Mouse (Mus musculus): Measurements from ENCODE around the gene Eif4enif1. TPM values are rescaled to one million over a fixed set of nuclear protein-coding genes. Genes with fewer than 3 reads are reported as not detected.

Eif4enif1 gene
- total RNA-seq, 2 experiments from 2014 or later: 83.8 to 86.9 TPM

DNA sequence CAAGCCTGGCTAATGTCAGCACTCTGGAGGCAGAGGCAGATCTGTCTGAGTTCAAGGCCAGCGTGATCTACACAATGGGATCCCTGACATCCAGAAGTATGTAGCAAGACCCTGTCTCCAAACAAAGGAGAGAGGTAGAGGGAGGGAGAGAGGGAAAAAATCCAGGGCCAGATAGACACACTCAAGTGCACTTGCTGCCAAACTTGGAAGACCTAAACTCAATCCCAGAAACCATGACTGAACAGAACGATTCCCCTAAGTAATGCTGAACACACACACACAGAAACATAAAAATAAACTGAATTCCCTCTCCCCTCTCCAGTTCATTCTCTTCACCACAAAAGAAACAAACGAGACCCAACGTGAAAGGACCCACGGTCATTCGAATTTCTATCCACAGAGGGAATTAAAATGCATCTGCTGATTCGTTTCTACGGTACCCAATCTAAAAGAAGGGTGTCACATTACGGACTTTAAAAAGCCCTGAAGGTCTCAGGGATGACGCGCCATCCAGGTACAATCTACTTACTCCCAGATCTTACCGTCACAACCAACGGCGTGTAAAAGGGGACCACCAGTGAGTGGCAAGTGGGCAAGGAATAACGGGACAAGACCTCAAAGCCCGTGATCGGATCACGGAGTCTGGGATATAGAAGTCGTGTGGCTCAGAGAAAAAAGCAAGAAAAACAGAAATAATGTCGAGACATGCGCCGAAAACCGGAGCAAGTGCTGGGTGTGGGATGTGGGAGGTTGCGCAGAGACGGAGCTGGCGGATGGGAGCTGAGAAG lies 63.3 kb downstream of the Eif4enif1 start:
- DNase-seq (ENCODE audit: low spot score in 2 of 2): no peak

DNA sequence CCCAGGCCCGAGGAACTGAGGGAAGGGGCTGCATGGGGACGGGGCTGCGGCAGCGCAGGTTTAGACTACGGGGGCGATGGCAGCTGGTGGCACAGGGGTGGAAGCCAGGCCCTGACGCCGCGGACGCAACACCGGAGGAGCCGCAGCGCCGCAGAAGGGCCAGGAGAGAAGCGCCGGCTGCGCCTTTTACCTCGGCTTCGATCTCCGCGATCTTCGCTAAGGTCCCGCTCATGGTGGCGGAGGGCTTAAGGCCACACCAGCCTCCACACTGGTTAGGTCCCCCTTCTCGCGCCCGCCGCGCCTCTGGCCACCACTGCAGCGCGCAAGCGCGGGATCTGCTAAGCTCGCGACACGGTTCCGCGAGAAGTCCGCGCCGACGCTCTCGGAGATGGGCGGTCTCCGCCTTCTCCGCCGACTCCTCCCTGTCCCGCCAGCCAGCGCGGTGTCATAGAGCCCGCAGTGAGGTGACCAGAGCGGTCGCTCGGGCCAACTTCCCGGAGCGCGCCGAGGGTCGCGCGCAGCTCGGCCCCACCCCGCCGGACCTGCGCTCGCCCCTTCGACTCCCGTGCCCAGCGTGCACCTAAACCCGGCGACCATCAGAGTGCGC lies 64.0 kb downstream of the Eif4enif1 start, which contains the start of gene Drg1:
Drg1 (minus strand) TSS at position 337 of the 607 bp plus-strand sequence.
- DNase-seq (ENCODE audit: low spot score in 2 of 2): peak; percentile 80 to 87

DNA sequence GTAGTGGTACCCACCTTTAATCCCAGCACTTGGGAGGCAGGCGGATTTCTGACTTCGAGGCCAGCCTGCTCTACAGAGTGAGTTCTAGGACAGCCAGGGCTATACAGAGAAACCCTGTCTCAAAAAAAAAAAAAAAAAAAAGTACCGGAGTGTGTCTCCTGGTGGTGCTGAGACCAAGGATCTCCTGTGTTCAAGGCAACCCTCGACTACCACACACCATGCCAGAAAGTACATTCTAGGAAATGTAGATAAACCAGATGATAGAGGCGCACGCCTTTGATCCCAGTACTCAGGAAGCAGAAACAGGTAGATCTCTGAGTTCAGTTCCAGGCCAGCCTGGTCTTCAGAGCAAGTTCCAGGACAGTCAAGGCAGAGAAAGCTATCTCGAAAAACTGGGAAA lies 64.9 kb downstream of the Eif4enif1 start:
- DNase-seq (ENCODE audit: low spot score in 2 of 2): no peak

DNA sequence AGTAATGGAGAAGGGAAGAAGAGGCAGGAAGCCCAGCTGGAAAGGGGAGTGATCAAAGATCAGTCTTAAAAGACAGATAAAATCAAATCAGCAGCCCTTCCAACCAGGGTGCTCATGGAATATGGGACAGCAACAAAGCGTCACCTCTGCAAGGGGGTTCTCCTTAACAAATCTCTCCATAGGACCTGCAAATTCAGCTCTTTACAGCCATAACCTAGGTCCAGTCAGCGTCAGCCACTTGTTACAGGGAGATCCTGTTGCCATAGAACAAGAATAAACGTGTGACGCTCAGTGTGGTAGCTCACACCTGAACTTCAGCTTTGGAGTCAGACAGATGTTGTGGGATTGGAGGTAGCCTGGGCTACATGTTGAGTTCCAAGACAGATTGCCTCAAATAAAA lies 67.0 kb downstream of the Eif4enif1 start:
- DNase-seq (ENCODE audit: low spot score in 2 of 2): no peak

DNA sequence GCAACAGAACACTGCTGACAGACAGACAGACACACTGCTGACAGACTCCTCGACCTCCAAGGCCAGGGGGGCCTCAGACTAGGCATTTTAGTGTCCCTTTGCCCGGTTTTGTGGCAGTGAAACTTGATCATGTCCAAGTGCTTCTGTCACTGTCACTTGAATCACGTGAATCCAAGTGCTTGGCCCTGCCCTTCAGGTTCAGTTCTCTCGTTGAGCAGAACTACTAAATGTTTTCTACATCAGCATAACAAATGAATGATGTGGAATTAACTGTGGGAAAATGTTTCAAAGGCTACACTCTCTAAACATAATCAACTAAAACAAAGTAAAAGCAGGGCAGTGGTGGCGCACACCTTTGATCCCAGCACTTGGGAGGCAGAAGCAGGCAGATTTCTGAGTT lies 76.2 kb downstream of the Eif4enif1 start:
- no peak for DNase-seq (ENCODE audit: low spot score in 2 of 2)

DNA sequence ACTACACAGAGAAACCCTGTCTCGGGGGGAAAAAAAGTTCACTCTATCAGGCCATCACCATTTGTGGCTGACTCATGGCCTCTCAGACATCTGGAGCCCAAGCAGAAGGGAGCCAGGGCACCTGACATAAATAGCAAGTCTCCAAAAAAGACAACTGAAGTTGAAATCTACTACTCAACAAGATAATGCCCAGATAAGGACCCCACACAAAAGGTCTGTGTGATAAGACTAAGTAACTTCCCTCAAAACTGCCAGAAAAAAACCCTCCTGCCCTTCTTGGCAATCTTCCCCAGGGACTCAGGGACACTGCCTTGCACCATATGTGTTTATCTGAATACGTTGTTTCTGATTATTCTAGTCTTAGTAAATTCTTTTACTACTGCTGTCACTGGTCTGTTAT lies 77.5 kb downstream of the Eif4enif1 start:
- no peak for DNase-seq (ENCODE audit: low spot score in 2 of 2)

DNA sequence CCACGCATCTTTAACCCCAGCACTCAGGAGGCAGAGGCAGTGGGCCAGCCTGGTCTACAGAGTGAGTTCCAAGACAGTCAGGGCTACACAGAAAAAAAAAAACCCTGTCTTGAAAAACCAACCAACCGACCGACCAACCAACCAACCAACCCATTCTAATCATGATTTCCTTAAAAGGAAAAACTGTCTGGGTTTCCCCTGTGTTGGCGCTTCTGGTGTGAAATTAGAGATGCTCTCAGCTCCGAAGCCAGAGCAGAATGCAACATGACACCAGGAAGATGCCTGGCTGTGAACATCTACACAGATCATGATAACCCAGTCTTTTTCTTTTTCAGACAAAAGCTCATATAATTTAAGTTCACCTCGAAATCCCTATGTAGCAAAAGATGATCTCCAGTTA lies 80.7 kb downstream of the Eif4enif1 start:
- DNase-seq (ENCODE audit: low spot score in 2 of 2): no peak

DNA sequence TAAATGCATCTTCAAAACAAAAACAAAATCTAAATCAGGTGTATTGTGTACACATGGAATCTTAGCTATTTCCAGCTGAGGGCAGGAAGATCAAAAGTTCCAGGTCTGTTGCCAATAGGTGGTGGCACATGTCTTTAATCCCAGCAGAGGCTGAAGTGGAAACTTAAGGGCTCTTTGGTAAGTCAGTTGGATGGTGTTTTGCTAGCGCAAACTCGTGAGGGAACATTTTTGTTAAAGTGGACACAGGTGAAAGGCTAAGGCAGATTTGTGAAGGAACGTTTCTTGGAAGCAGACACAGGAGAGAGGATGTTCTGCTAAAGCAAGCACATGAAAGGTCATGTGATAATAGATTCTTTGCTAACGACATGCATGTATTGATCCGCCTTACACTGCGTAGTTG lies 81.5 kb downstream of the Eif4enif1 start:
- DNase-seq (ENCODE audit: low spot score in 2 of 2): no peak

DNA sequence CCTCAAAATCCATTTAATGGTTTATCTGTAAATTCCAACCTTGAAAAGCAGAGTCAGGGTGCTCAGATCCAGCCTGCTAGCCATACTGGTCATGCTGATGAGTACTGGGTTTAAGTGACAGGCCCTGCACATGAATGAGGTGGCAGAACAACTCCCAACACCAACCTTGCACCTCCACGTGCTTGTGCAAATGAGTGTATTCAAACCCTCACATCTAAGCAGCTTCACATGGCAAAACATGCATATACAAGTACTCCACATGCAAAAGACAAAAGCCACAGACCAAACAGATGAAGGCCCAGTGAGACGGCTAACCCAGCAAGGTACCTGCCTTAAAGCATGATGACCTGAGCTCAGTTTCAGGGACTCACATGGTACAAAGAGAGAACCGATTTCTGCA lies 83.7 kb downstream of the Eif4enif1 start:
- DNase-seq (ENCODE audit: low spot score in 2 of 2): no peak

DNA sequence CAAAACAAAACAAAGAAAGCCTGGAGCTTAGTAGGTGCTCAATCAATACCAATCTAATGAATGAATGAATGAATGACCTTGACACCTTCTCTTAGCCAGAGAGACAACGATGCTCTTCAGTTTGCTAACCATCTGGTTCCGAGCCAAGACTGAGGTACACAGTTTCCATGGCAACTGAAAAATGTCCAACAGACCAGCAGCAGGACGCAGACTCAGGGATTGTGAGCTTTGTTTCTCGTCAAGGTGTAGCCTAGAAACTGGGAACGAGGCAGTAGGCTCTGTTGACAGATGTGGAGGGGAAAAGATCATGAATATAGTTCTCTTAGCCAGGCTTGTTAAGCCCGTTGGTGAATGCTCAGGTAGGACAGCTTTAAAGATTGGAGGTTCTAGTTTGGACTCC lies 84.9 kb downstream of the Eif4enif1 start:
- DNase-seq (ENCODE audit: low spot score in 2 of 2): no peak

DNA sequence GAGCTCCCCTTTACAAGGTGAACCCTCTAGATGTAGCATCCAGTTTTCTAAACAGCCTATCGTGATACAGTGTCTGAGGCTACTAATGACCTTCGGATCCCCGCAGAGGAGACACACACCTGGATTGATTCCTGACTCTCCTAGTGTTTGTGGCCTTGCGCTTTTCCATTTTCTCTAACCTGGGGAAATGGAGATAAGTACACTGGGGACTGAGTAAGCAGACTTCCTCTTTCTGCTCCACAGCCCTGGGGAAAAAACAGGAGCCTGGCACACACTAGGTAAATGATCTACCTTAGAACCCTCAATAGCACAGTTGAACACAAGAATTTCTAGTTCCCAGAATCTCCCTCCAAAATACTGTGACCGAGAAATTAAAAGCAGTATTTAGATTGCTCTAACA lies 85.7 kb downstream of the Eif4enif1 start:
- no peak for DNase-seq (ENCODE audit: low spot score in 2 of 2)

DNA sequence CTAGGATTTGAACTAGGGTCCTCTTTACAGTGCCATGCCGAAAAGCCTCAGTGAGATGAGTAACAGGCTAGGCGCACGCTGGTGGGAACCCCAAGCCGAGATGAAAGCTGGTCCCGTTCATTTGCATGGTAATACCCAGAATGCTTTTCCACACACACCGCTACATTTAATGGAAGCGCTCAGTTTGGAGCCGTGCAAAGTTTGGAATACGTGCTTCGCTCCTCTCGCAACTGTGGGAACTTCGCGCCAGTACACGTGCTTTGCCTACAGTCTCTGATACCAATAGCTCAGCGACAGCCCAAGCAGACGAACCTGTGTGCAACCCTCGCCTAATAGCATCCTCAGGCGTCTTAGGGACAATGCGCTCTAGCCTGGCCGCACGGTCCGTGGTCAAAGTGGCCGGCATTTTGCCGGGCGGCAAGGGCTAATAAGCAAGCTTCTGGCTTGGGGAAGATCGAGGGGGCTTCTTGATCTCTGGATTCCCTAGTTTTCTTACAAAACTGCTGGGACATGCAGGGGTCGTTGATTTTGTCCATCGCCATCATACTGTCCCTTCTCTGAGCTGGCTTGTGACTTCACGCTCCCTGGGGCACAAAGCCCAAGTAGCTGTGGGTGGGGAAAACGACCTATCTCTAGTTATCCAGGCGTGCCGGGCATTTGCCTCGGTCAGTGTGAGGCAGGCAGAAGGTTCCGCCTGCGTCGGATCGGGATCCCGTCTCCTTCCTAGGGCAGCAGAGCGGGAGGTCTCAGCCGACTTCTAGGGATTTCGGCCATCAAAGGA lies 86.5 kb downstream of the Eif4enif1 start, which contains the start of gene Patz1:
Patz1 (plus strand) TSS at position 354 of the 781 bp plus-strand sequence.
- DNase-seq (ENCODE audit: low spot score in 2 of 2): peak in 1 of 2 experiments; percentile 28

DNA sequence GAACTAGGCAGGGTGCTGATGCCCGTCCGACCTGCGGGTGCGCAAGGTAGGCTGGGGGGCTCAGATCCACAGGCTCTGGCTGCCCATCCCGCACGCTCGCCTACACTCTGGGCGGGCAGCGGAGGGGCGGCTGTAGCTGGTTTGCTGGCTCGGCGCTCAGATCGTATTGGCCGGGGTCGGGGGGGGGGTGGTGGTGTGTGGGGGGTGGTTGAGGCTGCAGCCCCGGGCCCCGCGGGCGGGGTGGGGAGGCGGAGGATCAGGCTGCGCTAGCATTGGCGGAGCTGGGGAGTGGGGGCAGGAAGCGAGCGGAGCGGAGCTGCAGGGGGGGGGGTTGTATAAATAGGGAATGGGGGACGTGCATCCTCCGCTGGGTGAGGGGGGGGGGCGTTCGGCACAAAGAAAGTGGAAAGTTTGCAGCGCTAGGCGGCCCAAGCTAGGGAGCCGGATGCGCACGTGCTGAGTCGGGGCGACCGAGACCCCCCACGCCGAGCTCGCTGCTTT lies 87.2 kb downstream of the Eif4enif1 start:
- peak; percentile 54 to 75 for DNase-seq (ENCODE audit: low spot score in 2 of 2)

DNA sequence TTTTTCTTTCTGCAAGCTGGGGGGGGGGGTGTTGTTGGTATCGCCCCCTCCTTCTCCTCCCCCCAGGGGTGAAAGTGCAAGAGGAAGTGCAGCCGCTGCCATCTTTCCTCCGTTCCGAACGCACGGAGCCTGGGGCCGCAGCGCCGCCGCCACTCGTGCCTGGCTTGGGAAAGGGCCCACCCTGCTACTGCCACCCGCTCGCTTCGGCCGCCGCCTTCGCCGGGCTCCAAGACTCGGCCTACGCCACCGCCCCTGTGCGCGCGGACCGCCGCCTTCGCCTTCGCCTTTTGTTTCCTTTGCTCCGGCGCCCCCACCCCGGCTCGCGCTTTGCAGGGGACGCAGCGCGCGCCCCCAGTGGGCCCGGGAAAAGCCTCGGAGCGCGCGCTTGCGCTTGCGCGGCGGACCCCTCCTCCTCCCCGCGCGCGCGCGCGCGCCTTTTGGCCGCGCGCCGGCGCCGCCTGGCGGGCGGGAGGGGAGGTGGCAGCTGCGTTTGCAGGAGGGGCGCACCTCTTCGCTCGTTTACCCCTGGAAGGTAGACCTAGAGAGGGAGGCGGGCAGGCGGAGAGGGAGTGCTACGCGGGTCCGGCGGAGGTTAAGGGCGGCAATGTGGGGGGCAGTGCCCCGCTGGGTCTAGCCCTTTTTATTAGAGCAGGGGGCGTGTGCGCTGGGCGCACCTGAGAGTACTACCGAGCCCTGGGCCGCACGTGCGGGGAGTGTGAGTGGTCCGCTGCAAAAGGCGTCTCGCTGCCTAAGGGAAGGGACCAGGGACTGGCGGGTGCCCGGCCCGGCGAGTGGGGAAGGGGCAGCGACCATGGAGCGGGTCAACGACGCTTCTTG lies 87.8 kb downstream of the Eif4enif1 start:
- DNase-seq (ENCODE audit: low spot score in 2 of 2): peak; percentile 68 to 74

DNA sequence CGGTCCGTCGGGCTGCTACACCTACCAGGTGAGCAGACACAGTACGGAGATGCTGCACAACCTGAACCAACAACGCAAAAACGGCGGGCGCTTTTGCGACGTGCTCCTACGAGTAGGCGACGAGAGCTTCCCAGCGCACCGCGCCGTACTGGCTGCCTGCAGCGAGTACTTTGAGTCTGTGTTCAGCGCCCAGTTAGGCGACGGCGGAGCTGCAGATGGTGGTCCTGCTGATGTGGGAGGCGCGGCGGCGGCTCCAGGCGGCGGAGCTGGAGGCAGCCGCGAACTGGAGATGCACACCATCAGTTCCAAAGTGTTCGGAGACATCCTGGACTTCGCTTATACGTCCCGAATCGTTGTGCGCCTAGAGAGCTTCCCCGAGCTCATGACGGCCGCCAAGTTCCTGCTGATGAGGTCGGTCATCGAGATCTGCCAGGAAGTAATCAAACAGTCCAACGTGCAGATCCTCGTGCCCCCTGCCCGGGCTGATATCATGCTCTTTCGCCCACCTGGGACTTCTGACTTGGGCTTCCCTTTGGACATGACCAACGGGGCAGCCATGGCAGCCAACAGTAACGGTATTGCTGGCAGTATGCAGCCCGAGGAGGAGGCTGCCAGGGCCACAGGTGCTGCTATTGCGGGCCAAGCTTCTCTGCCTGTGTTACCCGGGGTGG lies 88.6 kb downstream of the Eif4enif1 start:
- DNase-seq (ENCODE audit: low spot score in 2 of 2): no peak

DNA sequence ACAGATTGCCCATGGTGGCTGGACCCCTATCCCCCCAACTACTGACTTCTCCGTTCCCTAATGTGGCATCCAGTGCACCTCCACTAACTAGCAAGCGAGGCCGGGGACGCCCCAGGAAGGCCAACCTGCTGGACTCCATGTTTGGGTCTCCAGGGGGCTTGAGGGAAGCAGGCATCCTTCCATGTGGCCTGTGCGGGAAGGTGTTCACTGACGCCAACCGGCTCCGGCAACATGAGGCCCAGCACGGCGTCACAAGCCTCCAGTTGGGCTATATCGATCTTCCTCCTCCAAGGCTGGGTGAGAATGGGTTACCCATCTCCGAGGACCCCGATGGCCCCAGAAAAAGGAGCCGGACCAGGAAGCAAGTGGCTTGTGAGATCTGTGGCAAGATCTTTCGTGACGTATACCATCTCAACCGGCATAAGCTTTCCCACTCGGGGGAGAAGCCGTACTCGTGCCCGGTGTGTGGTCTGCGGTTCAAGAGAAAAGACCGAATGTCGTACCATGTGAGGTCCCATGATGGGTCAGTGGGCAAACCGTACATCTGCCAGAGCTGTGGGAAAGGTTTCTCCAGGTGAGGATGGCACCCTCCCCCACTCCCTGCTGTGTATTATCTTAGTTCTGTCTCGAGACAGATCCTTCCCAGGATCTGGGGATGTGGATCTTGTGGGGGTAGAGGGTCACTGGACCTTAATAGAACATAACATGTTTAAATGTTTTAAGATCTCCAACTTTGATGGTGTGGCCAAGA lies 89.3 kb downstream of the Eif4enif1 start:
- no peak for DNase-seq (ENCODE audit: low spot score in 2 of 2)

DNA sequence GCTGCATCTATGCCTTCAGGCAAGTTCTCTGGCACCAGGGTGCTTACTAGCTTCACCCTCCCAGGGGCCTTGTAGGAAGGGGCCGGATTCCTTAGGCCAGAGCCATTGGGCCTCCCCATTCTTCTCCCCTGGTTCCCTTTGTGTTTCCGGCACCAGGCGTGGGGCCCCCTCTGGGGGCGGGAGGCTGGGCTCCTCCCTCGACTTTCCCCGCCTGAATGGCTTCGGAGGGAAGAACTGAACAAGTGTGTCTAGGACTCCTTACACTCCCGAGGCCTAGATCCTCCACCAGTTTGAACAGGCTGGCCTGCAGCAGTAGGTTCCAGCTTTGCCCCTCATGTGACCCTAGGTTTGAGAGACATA lies 89.8 kb downstream of the Eif4enif1 start:
- peak in 1 of 2 experiments; percentile 46 for DNase-seq (ENCODE audit: low spot score in 2 of 2)

DNA sequence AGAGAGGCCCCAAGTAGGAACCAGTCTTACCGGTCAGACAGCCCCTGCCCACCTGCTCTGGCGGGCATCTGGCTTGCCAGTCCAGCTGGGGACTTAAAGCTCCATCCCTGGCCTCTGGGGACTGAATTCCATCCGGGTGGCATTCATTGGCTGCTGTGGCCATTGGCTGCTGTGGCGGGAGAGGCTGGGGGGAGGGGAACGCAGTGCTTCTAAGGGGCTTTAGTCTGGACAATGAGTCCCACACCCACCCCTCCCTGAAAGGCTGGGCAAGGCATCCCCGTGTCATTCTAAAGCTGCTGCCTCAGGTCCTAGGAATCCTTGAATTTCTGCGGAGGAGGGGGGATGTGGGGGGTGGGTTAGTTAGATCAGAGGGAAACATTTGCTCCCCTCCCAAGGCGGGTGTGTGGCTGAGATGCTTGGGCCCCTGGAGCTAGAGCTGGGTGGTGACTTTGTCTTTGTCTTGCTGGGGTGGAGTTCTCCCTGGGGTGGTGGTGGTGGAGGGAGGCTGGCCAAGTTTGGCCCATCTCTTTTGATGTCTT lies 90.6 kb downstream of the Eif4enif1 start:
- DNase-seq (ENCODE audit: low spot score in 2 of 2): no peak

DNA sequence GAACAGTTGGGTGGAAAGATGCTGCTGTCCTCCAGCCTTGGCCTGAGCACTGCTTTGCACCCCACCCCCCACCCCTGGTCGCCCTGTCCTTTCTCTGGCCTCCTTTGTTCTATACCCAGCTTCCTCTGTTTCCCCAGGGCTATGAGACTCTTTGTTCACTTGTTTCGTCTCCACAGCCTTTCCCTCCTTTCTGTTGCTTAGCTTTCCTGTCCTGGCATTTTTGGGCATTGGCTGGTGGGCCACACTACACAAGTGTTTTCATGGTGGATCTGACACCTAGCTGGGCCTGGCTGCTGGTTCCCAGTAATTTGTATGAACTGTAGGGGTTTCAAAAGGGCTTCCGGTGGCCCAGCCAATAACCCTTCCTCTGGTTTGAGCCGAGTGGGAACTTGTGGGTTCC lies 91.2 kb downstream of the Eif4enif1 start:
- no peak for DNase-seq (ENCODE audit: low spot score in 2 of 2)

Measured in adrenal gland, postnatal 4 days (tissue).